Mouse (Mus musculus): Measurements from ENCODE around the gene Sumo2.
"Not testable (repeated sequence)": the region's sequence is repeated elsewhere in the genome, so short reads cannot be mapped to it uniquely, and the experiment has no call there.

Gene Sumo2

DNA sequence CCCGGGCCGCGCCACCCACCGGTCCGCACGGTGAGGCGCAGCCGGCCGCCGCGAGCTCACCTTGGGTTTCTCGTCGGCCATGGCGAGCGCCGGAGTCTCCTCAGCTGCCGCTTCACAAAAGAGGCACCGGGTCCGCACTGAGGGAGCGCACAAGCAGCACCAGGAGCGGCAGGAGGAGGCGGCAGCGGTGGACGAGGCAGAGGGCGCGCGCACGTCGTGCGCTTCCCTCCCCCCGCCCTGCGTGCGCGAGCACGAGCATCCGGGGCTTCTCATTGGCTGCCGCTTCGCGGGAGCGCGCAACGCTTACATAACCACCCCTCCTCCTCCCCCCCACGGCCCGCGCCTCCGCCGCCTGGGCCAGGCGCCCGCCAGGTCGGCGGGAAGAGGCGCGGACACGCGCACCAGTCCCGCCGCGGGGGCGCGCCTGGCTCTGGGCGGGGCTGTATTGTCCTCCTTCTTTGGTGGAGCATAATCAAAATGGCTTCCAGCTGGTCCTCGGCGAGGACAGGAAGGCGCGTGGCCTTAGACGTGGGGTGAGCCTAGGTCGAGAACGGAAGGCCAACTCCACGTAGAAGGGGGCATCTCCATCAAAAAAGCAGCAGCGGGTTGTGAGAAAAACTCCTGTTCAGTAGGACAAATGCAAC lies at the start of gene Sumo2:
TSS of gene Sumo2 (minus strand) at position 239 of the 644 bp plus-strand sequence.
- peak; percentile 88; the same call in 1 of the 2 replicates for ATAC-seq (ENCODE audit: insufficient number of reproducible peaks, low FRiP score, low TSS enrichment)

DNA sequence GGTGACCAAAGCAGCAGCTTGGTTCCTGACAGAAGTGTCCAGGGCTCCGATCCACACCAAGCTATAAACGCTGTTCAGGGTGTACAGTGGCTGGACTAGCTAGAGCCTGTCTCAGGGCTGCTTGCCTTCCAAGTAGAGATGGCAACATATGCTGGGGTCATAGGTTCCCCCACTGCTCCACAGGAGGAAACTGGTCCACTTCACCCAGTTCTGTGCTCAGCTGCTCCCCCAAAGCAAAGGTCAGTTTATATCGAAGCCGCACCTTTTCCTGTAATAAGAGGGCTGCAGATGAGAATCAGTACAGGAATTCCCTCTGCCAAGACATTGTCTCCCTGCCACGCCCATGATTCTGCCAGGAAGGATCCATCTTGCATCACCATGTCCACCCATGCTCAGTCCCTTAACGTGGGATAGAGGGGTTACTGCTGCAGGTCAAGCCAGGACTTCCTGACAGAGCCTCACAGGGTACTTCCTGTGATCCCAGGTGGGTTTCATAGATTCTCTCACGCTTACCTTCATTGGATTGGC lies 49.6 kb upstream of the Sumo2 start:
- ATAC-seq (ENCODE audit: insufficient number of reproducible peaks, low FRiP score, low TSS enrichment) = no peak

DNA sequence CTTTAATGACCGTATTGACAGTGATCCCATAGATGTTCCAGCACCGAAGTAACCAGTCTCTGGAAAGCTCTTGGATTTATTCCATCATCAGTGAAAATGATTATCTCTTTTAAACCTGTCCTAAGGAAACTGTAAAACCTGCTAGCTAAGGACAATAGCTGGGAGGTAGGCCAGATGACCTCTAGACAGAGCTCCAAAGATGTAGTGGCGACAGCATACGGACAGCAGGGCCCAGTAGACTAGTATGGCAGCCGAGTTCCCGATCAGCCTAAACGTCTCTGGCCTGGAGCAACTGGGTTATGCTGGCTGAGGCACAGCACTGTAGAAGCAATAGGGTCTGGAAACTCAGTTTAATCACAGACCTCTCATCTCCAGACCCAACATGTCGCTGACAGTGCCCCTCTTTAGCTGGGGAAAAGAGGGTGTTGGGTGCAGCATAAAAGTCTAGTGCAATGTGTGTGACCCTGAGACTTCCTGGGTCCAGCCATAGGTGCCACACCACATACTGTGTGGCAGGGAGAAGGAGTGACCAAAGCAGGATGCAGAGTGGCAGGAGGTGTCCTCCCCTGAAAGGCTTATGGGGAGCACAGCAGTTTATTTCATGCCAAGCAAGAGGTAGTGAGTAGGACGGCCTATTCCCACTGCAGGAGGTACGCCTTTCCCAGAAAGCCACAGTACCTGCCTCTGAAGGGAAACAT lies 48.4 kb upstream of the Sumo2 start:
- no peak for ATAC-seq (ENCODE audit: insufficient number of reproducible peaks, low FRiP score, low TSS enrichment)

DNA sequence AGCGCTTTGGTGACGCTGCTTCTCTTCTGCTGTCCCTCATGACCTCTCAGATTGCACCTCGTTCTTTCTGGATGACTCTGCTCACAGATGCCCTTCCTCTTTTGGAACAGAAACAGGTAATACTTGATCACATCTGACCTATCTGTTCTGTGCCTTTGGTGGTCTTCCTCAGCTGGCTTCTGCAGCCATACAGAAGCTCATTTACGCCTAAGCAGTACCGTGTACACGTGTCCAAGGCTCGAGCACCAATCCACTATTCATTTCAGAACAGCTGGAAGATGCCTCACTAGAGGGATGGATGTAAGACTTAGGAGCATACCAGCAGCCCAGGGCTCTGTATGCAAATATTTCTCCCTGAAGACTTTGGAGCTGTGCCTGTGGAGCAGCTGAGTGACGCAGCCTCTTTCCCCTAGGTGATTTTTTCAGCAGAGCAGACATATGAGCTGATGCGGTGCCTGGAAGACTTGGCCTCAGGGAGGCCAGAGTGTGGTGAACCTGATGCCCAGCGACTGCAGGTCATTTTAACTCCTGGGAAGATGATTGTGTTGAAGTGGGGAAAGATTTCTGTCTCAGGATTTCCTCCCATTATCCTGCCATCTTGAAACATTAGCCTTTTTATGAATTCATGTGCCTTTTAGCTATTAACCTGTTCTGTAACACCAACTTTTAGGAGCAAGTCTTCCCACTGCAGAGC lies 47.0 kb upstream of the Sumo2 start:
- no peak for ATAC-seq (ENCODE audit: insufficient number of reproducible peaks, low FRiP score, low TSS enrichment)

DNA sequence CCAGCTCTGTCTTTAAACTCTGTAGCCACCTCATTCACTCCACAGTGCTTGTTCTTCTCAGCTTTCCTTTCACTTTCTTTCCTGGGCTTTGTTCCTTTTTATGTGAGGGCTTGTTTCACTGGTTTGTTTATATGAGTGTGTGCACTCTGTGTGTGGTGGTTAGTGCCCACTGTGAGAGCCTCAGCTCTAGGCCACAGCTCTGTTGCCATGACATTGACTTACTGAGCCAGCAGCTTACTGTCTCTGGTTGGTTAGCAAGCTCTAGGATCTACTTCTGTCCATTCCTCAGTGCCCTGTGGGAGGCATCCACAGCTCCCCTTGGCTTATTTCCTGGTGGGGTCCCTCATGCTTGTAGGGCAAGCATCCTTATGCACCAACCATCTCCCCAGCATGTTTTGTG lies 43.0 kb upstream of the Sumo2 start:
- no peak for ATAC-seq (ENCODE audit: insufficient number of reproducible peaks, low FRiP score, low TSS enrichment)

DNA sequence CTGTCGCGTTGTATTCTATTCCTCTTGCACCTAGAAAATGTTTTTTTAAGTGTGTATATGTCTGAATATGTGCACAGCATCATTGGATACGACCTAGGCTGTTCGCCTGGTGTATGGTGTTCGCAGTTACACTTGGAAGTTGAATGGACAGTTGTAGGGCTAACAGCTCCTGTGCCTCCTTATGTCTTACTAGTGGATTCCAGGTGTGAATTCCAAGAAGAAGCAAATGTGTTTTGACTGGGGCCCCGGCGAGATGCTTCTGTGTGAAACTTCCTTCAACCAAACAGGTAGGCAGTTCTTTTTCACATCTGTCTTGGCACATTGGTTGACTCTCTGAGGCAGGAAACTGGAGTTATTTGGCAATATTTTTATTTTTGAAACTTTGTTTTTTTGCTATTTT lies 28.9 kb upstream of the Sumo2 start:
- ATAC-seq (ENCODE audit: insufficient number of reproducible peaks, low FRiP score, low TSS enrichment) = no peak

DNA sequence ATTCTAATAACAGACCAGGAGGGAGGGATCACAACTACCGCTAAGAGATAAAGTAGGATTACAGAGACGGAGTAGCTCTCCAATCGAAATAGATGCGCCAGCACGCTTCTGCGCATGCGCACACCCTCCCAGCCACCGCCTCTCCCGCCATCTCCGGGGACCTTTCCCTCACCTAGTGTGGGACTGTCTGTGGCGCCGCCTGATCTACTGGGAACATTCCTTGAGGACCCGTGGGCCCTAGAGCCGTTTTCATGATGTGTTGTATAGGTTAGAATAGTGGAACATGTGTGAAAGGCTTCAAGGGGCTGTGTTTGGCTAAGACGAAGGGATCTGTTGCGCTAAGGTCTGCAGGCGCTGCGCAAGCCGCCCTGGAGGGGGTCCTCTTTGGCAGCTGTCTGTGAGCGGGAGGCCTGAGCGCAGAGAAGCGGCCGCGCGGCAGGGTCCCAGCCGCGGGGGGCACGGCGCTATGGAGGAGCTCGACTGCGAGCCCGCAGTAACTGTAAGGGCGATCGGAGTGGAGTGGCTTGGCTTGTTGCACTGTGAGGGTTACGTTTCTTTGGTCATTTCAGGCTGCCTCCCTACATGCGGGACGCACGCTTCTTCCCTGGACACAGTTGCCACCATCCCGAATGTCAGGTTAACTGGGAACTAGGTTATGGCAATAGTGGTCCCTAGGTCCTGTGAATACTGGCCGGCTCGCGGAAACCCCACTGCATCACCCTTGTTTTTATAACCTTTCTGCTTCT lies 28.2 kb upstream of the Sumo2 start, which contains the start of gene Nup85:
TSS of gene Nup85 (plus strand) at position 371 of the 746 bp plus-strand sequence.
- ATAC-seq (ENCODE audit: insufficient number of reproducible peaks, low FRiP score, low TSS enrichment) = peak; percentile 74; the same call in 1 of the 2 replicates

DNA sequence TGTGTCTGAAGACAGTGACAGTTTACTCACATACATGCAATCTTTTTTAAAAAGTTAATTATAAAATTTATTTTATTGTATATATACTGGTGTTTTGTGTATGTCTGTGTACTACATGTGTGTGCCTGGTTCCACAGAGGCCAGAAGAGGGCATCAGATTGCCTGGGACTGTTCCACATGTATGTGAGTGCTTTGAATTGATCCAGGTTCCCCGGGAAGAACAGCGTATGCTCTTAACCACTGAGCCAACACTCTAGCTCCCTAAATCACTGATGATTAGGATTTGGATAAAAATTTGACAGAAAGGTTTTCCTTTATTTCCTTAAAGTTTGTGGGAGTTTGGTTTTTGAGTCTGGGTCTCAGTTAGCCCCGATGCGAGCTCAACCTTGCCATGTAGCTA lies 27.3 kb upstream of the Sumo2 start:
- ATAC-seq (ENCODE audit: insufficient number of reproducible peaks, low FRiP score, low TSS enrichment) = no peak

DNA sequence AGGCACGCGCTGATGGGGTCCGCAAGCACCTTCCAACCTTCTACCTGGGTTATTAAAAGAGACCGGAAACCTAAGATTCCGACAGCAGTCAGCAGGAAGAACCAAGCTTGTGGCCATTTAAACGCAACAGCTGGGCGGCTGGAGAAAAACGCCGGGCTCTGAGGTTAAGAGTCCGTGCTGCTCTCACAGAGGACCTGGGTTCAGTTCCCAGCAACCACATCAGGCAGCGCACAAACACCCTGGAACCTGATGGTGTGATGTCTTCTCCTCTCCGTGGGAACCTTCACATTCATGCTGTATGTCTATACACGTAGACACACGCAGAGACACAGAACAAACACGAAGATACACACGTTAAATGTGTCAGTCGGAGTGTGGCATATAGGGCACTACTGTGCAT lies 19.6 kb upstream of the Sumo2 start:
- no peak for ATAC-seq (ENCODE audit: insufficient number of reproducible peaks, low FRiP score, low TSS enrichment)

DNA sequence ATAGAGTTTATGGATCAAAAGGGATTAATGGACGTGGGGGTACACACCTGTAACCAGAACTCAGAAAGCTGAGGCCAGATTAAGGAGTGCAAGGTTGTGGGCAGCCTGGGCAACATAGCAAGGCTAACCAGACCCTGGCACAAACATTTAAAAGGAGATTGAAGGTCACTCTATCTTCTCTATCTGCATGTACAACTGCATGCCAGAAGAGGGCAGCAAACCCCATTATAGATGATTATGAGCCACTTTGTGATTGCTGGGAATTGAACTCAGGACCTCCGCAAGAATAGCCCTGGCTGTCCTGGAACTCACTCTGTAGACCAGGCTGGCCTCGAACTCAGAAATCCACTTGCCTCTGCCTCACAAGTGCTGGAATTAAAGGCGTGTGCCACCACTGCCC lies 16.7 kb upstream of the Sumo2 start:
- no peak for ATAC-seq (ENCODE audit: insufficient number of reproducible peaks, low FRiP score, low TSS enrichment)

DNA sequence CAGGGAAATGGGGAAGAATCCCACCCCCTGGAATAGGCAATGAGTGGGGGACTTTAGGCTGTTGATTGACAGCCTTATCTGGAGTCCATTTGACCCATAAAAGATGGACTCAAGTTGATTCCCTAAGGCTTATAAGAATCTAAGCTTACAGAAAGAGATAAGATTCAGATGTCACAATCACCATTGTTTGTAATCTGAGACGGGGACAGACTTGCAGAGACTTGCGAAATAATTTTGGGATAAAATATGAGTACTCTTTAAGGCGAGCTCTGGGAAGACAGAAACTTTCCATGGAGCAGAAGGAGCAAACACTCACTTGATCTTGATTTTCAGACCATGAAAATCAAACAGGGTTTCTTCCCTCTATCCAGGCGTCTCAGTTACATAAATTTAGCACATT lies 7.5 kb upstream of the Sumo2 start:
- no peak for ATAC-seq (ENCODE audit: insufficient number of reproducible peaks, low FRiP score, low TSS enrichment)

DNA sequence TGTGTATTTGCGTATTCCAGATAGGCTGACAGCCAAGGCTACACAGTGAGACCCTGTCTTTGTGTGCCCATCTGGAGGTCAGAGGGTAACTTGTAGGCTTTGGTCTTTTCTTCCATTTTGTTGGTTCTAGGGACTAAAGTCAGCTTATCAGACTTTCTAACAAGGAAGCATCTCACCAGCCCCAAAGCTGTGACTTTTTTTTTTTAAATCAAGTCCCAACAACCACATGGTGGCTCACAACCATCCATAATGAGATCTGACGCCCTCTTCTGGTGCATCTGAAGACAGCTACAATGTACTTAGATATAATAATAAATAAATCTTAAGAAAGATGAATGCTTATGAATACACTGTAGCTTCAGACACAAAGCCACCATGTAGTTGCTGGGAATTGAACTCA lies 2.0 kb upstream of the Sumo2 start:
- no peak for ATAC-seq (ENCODE audit: insufficient number of reproducible peaks, low FRiP score, low TSS enrichment)

DNA sequence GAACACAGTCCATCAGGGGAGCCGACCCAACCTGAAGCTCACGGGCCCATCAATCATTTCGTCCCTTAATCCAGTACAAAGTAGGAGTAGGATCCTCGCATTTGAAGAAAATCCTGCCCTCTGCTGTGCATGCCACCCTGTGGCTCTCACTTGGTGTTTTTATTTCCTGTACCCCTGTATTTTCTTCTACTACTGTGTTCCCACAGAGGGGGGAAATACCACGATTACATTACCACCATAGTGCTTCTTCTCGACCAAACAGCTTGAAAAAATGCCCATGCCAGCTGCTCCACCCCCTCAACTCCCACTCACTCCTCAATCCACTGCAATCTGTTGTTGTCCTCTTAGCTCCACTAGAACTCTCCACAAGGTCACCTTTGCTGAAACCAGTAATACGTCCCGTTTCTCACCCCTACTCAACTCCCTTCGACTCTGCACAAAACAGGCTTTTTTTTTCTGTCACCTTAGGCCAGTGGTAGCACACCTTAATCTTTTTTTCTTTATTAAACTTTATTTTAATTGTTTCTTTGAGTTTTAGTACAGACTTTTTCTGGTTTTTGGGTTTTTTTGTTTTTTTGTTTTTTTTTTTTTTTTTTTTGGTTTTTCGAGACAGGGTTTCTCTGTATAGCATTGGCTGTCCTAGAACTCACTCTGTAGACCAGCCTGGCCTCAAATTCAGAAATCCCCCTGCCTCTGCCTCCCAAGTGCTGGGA lies 936 bp upstream of the Sumo2 start:
- no peak for ATAC-seq (ENCODE audit: insufficient number of reproducible peaks, low FRiP score, low TSS enrichment)

DNA sequence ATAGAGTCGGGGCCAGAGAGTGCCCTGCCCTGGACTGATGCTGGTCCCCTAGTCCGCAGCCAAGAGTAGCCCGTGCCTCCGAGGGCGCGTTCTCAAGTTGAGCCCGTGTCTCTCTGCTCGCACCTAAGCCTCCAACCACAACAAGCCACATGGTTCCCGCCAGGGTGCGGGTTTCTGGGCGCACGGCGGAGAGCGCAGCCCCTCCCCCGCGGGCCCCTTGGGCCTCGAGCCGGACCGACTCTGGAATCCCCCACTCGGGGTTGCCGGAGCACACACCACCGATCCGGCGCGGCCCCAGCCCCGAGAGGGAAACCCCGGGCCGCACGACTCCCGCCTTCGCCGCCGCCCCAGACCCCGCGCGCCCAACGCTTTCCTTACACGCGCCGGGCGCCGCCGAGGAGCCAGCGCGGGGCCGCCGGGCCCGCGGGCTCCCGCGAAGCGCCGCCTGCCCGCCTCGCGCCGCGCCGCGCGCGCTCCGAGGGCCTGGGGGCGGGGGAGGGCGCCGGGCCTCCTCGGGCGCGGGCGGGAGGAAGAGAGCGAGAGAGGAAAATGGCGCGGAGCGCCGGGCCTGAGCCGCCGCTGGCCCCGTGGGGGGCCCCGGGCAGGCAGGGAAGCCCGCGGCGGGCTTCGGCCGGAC lies 557 bp downstream of the Sumo2 start:
- ATAC-seq (ENCODE audit: insufficient number of reproducible peaks, low FRiP score, low TSS enrichment) = peak; percentile 76; the same call in 1 of the 2 replicates

DNA sequence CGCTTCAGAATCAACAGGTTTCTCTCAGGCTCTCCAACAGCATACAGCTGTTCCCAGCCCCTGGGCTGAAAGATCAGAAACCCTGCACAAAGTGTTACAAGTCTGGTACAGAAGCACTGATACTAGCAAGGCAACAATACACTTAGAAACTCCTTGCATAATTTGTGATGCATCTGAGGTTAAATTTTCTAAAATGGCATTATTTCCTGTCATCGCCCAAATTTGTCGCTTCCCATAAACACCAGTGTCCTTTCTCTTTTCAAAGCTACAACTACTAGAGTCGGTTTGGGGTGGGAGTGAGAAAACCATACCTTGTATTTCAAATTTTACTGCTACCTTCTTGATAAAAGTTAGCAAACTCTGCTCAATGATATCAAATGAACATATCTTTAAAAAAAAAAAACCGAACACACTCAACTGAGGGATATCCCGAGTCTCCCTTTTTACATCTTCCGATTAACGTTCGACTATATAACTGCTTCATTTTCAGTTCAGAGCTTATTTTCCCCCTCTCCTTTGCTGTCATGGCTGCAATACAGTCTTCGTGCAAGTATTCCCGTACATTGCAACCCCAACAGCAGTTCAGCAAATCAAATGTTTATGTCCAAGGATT lies 1.2 kb downstream of the Sumo2 start:
- ATAC-seq (ENCODE audit: insufficient number of reproducible peaks, low FRiP score, low TSS enrichment) = no peak

DNA sequence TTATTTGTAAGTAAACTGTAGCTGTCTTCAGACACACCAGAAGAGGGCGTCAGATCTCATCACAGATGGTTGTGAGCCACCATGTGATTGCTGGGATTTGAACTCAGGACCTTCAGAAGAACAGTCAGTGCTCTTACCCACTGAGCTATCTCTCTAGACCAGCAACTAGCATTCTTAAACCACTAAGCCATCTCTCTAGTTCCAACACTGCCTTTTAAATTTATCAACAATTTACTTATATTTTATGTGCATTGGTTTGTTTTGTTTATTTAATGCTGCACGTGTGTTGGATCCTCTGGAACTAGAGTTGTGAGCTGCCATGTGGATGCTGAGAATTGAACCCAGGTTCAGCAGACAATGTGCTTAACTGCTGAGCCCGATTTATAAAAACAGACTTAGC lies 9.6 kb downstream of the Sumo2 start:
- not testable (repeated sequence) for ATAC-seq (ENCODE audit: insufficient number of reproducible peaks, low FRiP score, low TSS enrichment)

DNA sequence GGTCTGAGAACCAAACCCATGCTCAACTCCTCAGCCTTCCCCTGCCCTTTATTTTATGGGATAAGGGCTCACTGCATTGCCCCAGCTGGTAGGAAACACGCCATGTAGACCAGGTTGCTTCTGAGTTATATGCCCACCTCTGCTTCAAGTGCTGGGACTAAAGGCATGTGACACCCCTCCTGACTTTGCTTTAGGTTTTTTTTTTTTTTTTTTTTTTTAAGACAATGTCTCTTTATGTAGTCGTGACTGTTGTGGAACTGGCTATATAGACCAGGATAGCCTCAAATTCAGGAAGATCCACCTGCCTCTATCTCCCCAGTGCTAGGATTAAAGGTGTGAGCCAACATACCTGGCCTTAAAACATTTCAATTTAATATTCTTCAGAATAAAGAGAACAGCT lies 13.4 kb downstream of the Sumo2 start:
- ATAC-seq (ENCODE audit: insufficient number of reproducible peaks, low FRiP score, low TSS enrichment) = no peak

DNA sequence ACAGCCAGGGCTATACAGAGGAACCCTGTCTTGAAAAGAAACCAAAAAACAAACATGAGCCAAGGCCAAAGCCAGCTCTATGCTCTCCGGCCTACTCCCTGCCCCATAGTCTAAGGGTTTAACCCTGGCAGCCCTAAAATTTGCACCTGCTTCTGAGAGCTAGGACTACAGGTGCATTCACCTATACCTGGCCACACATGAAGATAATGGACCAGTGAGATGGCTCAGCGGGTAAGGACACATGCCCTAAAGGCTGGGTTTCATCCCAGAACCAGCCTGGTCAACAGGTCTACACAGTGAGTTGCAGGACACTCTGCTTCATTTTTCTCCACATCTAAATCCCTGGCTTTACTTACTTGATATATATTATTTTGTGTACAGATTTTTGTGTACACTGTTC lies 13.8 kb downstream of the Sumo2 start:
- no peak for ATAC-seq (ENCODE audit: insufficient number of reproducible peaks, low FRiP score, low TSS enrichment)

DNA sequence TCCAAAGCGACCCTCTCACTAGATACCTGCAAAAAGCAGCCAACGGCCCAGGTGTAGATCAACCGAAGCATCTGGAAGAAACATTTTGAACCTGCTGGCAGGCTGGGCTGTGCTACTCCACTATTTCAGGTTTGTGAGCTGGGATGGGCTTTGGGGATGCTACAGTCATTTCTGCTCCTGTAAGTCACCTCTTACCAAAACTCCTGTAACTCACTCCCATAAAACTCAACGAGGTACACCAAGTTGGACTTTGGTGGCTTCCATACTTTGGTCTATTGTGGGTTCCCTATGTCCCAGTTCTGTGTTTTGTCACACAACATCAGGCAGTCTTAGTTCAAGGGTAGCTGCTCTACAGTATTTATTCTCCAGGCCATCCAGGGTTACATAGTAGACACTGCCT lies 15.0 kb downstream of the Sumo2 start:
- no peak for ATAC-seq (ENCODE audit: insufficient number of reproducible peaks, low FRiP score, low TSS enrichment)

Measured in cerebellum, adult (tissue).